Mouse (Mus musculus): ENCODE data around the gene Prkar2b.

GRCm38 (mm10) chr12:31924135-31924534, 137.0 kb downstream of the Prkar2b start:
- TF ChIP-seq ZC3H11A (IDR thresholded peaks at IDR 0.05; ENCODE audit: low read depth, low read length) (no peak), CTCF (conservative IDR thresholded peaks at IDR 0.05 in 1 of 2, IDR thresholded peaks at IDR 0.05 in 1 of 2; ENCODE audit: low read depth in 2 of 2, low read length in 2 of 2) (no peak), MAFK (IDR thresholded peaks at IDR 0.05; ENCODE audit: insufficient replicate concordance, low read length) (no peak), POLR2A (IDR thresholded peaks at IDR 0.05; ENCODE audit: low read depth, low read length) (no peak), E2F4 (IDR thresholded peaks at IDR 0.05; ENCODE audit: insufficient replicate concordance, low read depth, low read length) (no peak), MAX (IDR thresholded peaks at IDR 0.05; ENCODE audit: low read length) (no peak), MAZ (IDR thresholded peaks at IDR 0.05; ENCODE audit: low read depth, low read length) (no peak), EP300 (IDR thresholded peaks at IDR 0.05; ENCODE audit: low read length) (no peak), CHD2 (IDR thresholded peaks at IDR 0.05; ENCODE audit: low read length) (no peak), ZNF384 (IDR thresholded peaks at IDR 0.05; ENCODE audit: low read depth, low read length) (no peak)
